Mouse (Mus musculus) heart, adult 9 months (tissue): Measurements from ENCODE around the gene Gm30737.
"Not testable (repeated sequence)": the region's sequence is repeated elsewhere in the genome, so short reads cannot be mapped to it uniquely, and the experiment has no call there.

Source experiments
- DNase-seq, 2 experiments: peaks; one replicate each; pipeline ENCODE4 v3.0.0; 2022; ENCODE audit warnings: low spot score in 2 of 2

The Gm30737 gene

GRCm38 (mm10) chrY:14400410-14400809 lies at the start of gene Gm30737:
TSS of gene Gm30737 (plus strand) at chrY:14400710.
- DNase-seq, result not testable (repeated sequence)
